Mouse (Mus musculus) left cerebral cortex, postnatal 25 days (tissue): Measurements from ENCODE around the gene Aym1. TPM values are rescaled to one million over a fixed set of nuclear protein-coding genes. Genes with fewer than 3 reads are reported as not detected.
"Not testable (repeated sequence)": the region's sequence is repeated elsewhere in the genome, so short reads cannot be mapped to it uniquely, and the experiment has no call there.

Experiments
- DNase-seq, 2 experiments: peaks; one replicate each; pipeline ENCODE4 v3.0.0; 2022; ENCODE audit warnings: low spot score in 2 of 2, mixed read lengths in 1 of 2
- intact Hi-C: fragments of 180-260 bp; cut with DNase I; formaldehyde crosslinking; loops from one replicate; pipeline ENCODE4 v1.15.1; 2025
- total RNA-seq, 2 experiments: library from RNA; stranded (reverse); gene quantifications; 2 replicates each; pipeline ENCODE4 v1.2.3; 2021

Gene Aym1
- total RNA-seq, 2 experiments from 2014 or later, result not detected

- DNase-seq, result no peak
- intact Hi-C loops, result loop anchor here (10.0 kb wide), 1 partner anchor 1495 kb away; no protein-coding TSS in a partner anchor
These were observed 7.3 kb upstream of the Aym1 start for GRCm38 (mm10) chr5:113349810-113350209.

- intact Hi-C loops, result no loop called here
- no peak for DNase-seq
These were observed 5.3 kb upstream of the Aym1 start for GRCm38 (mm10) chr5:113351768-113352167.

- intact Hi-C loops, result no loop called here
- no peak for DNase-seq
These were observed 4.5 kb upstream of the Aym1 start for GRCm38 (mm10) chr5:113352636-113353035.

GRCm38 (mm10) chr5:113354311-113354710 lies 2.8 kb upstream of the Aym1 start:
- peak; percentile 54 to 85 for DNase-seq

GRCm38 (mm10) chr5:113357656-113358055 lies 562 bp downstream of the Aym1 start:
- no peak for DNase-seq
- intact Hi-C loops, result no loop called here

More at GRCm38 (mm10) chr5:113354311-113354710, 2.8 kb upstream of the Aym1 start:
- intact Hi-C loops, result no loop called here

- no peak for DNase-seq
- intact Hi-C loops, result no loop called here
These were observed 1.7 kb downstream of the Aym1 start for GRCm38 (mm10) chr5:113358833-113359232.

GRCm38 (mm10) chr5:113361283-113361682 lies 4.2 kb downstream of the Aym1 start:
- intact Hi-C loops, result loop anchor here (10.0 kb wide), 1 partner anchor 454 kb away; no protein-coding TSS in a partner anchor
- DNase-seq, result no peak

- intact Hi-C loops, result loop anchor here (10.0 kb wide), 1 partner anchor 452 kb away; no protein-coding TSS in a partner anchor
- DNase-seq, result no peak
These were observed 5.3 kb downstream of the Aym1 start for GRCm38 (mm10) chr5:113362258-113362996.

- intact Hi-C loops, result loop anchor here (10.0 kb wide), 1 partner anchor 452 kb away; no protein-coding TSS in a partner anchor
- DNase-seq, result no peak
These were observed 6.1 kb downstream of the Aym1 start for GRCm38 (mm10) chr5:113363177-113363576.

- intact Hi-C loops, result loop anchor here (1.0 to 10.0 kb wide), 4 partner anchors 358 to 479 kb away; partner anchors contain the start of gene 1700069L16Rik
- DNase-seq, result peak; percentile 87 to 90
These were observed 8.8 kb downstream of the Aym1 start for GRCm38 (mm10) chr5:113365921-113366320.

GRCm38 (mm10) chr5:113367726-113368125 lies 10.6 kb downstream of the Aym1 start:
- not testable (repeated sequence) for DNase-seq
- intact Hi-C loops, result loop anchor here (2.0 to 10.0 kb wide), 2 partner anchors 447 to 477 kb away; no protein-coding TSS in a partner anchor

- DNase-seq, result no peak
- intact Hi-C loops, result loop anchor here (10.0 kb wide), 1 partner anchor 445 kb away; no protein-coding TSS in a partner anchor
These were observed 12.3 kb downstream of the Aym1 start for GRCm38 (mm10) chr5:113369262-113369868.

- intact Hi-C loops, result loop anchor here (2.0 to 10.0 kb wide), 4 partner anchors 100 to 210 kb away; no protein-coding TSS in a partner anchor
- no peak for DNase-seq
These were observed 15.4 kb downstream of the Aym1 start for GRCm38 (mm10) chr5:113372449-113372848.

- intact Hi-C loops, result loop anchor here (2.0 to 10.0 kb wide), 4 partner anchors 99 to 209 kb away; no protein-coding TSS in a partner anchor
- DNase-seq, result peak; percentile 81 to 84
These were observed 16.2 kb downstream of the Aym1 start for GRCm38 (mm10) chr5:113372995-113373950.

- DNase-seq, result no peak
- intact Hi-C loops, result loop anchor here (5.0 to 10.0 kb wide), 3 partner anchors 98 to 208 kb away; no protein-coding TSS in a partner anchor
These were observed 17.2 kb downstream of the Aym1 start for GRCm38 (mm10) chr5:113374290-113374689.

GRCm38 (mm10) chr5:113375783-113376182 lies 18.7 kb downstream of the Aym1 start:
- DNase-seq, result peak; percentile 52 to 66
- intact Hi-C loops, result loop anchor here (10.0 kb wide), 1 partner anchor 169 kb away; no protein-coding TSS in a partner anchor

- DNase-seq, result no peak
- intact Hi-C loops, result loop anchor here (10.0 kb wide), 1 partner anchor 169 kb away; no protein-coding TSS in a partner anchor
These were observed 19.2 kb downstream of the Aym1 start for GRCm38 (mm10) chr5:113376292-113376691.

- DNase-seq, result no peak
- intact Hi-C loops, result loop anchor here (10.0 kb wide), 1 partner anchor 165 kb away; no protein-coding TSS in a partner anchor
These were observed 22.3 kb downstream of the Aym1 start for GRCm38 (mm10) chr5:113379416-113379815.

- DNase-seq, result no peak
- intact Hi-C loops, result no loop called here
These were observed 23.5 kb downstream of the Aym1 start for GRCm38 (mm10) chr5:113380553-113380952.
